Mouse (Mus musculus): ENCODE results near the gene LTO1.
"Not testable (repeated sequence)": the region's sequence is repeated elsewhere in the genome, so short reads cannot be mapped to it uniquely, and the experiment has no call there.

LTO1 gene

DNA sequence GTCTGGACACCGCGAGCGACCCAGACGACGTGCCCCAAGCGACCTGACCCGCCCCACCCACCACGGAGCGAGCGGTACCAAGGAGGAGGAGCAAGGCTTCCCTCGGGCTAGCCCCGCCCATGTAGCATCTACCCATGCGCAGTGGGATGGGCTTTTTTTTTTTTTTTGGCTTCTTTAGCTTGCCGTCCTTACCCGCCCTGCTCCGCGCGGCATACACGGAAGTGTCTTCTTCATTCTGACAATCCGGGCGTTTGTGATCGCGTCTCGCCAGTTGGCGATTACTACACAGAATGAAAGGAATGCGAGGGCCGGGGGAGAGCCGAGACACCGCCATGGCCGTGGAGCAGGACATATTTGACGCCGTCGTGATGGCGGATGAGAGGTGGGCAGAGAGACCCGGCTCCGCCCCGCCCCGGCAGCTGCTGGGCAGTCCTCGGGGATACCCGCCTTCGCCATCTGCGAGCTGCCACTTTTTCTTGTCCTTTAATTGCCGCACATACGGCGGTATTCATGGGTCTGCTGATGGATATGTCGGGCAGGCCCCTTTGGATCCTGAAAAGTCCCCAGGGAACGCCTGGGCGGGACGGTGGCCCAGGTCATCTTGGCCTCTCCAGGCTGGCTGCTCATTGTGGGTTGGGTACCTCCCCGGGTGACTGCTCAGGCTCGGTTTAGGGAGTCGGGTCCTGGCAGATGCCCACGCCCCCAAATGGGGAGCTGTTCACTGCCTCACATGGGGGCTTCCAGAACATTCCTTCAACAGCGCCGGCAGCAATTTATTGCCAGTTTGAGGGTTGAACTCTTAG, at the start of gene LTO1:
LTO1 (plus strand) TSS at position 153 of the 803 bp plus-strand sequence.
- peak; percentile 77 to 80 for DNase-seq (ENCODE audit: low spot score in 2 of 2)

GRCm38 (mm10) chr7:144867161-144867560, 47.7 kb upstream of the LTO1 start:
- no peak for DNase-seq (ENCODE audit: low spot score in 2 of 2)

DNA sequence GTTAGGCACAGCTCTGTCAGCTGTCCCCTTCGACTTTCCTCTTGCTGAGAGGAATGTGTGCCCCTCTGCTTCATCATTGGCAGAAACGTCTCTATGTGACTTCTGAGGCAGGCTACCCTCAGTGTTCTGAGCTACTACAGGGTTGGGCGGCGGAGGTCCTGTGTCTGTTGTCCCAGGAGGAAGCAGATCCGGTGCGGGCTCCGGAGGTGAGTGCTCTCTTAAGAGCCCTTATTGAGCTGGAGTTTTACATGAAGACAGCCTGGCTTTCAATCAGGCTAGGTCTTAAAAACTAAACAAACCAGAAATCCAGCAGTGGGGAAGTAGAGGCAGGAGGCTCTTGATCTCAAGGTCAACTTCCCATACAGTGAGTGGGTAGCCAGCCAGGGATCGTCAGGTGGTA, 47.3 kb upstream of the LTO1 start:
- DNase-seq (ENCODE audit: low spot score in 2 of 2), result no peak

GRCm38 (mm10) chr7:144872420-144872819, 42.5 kb upstream of the LTO1 start:
- no peak for DNase-seq (ENCODE audit: low spot score in 2 of 2)

DNA sequence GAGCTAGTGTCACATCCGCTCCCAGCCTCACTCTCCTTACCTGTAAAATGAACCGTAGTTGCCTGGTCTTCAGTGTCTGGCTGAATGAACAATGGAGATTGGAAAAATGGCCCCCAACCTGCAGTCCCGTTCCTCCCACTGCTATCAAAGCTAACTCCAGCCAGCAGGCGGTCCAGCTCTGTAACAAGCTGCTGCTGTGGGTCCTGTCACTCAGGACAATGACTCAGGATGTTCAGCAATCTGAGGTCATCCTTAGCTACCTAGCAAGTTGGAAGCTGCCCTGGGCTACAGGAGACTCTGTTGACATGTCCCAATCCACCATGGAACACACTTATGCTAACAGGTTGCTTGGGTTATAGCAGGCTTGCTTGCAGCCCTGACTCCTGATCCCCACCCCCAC, 41.7 kb upstream of the LTO1 start:
- no peak for DNase-seq (ENCODE audit: low spot score in 2 of 2)

- DNase-seq (ENCODE audit: low spot score in 2 of 2), result no peak
These were observed 40.7 kb upstream of the LTO1 start for GRCm38 (mm10) chr7:144874226-144874625.

- no peak for DNase-seq (ENCODE audit: low spot score in 2 of 2)
These were observed 36.5 kb upstream of the LTO1 start for GRCm38 (mm10) chr7:144878401-144878800.

GRCm38 (mm10) chr7:144883106-144883505, 31.8 kb upstream of the LTO1 start:
- DNase-seq (ENCODE audit: low spot score in 2 of 2), result no peak

DNA sequence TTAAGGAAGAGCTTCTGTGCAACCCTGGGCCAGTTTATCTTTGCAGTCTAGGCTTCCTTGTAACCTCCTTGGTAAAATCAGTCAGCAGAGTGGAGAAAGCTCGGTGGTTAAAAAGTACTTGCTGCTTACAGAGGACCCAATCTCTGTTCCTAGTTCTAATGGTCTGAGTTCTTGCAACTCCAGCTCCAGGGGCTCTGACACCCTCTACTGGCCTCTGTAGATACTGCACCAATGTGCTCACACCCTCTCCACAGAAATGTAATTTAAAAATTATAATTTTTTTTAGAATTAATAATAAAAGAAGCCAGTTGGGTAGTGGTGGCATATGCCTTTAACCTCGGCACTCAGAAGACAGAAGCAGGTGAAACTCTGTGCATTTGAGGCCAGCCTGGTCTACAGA, 27.2 kb upstream of the LTO1 start:
- no peak for DNase-seq (ENCODE audit: low spot score in 2 of 2)

GRCm38 (mm10) chr7:144888564-144889299, 26.2 kb upstream of the LTO1 start:
- DNase-seq (ENCODE audit: low spot score in 2 of 2), result no peak

DNA sequence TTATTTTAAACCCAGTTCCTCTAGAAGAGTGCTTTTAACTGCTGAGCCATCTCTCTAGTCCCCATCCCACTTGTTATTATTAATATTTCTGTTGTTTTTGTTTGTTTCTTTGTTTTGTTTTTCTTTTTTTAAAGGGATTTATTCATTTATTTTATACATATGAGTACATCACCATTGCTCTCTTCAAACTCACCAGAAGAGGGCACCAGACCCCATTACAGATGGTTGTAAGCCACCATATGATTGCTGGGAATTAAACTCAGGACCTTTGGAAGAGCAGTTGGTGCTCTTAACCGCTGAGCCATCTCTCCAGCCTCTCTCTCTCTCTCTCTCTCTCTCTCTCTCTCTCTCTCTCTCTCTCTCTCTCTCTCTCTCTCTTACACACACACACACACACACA, 24.2 kb upstream of the LTO1 start:
- DNase-seq (ENCODE audit: low spot score in 2 of 2), result not testable (repeated sequence)

DNA sequence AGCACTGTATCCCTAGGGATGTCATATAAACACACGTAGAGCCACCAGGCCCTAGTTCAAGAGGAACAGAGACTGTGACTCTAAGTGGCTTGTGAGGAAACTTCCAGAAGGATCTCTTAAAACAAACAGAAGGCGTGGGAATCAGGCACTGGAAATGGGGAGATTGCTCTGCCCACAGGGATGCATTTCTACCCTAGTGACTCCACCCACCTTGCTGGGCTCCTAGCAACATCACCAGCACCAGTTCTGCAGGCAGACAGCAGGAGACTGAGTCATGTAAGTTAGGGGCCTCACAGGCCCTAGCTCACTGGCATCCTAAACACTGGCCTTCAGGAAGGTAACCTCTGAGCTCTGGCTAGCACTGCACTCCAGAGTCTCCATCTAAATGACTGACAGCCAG, 23.0 kb upstream of the LTO1 start:
- DNase-seq (ENCODE audit: low spot score in 2 of 2), result no peak

DNA sequence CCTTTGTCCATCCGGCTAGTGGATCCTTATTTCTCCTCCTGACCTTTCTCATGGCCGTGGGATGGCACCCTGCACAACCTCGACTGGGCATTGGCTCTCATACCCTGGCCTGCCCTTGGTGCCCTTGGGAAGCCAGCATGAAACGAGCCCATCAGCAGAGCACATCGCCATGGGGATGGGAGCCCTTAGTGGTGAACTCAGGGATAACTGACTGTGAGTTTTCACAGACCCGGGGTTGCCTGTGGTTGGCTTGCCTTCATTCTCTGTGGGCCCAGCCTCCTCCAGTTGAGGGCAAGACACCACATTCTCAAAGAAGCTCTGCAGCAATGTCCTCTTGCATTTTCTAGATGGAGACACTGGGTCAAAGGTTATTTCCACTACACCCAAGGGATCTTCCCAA, 22.6 kb upstream of the LTO1 start:
- DNase-seq (ENCODE audit: low spot score in 2 of 2), result no peak

DNA sequence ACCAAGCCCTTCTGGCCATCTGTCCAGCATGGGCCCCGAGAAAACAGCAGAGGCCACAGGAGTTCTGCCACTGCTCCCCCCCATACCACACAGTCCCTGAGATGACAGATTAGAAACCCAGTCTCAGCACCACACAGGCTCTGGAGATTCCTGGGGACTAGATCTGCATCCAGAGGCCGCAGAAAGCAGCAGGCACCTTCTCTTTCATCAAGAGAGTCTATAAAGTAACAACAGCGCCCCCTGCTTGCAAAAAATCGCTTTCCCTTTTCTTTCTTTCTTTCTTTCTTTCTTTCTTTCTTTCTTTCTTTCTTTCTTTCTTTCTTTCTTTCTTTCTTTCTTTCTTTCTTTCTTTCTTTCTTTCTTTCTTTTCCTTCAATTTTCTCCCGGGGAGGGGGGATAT, 20.7 kb upstream of the LTO1 start:
- DNase-seq (ENCODE audit: low spot score in 2 of 2), result no peak

DNA sequence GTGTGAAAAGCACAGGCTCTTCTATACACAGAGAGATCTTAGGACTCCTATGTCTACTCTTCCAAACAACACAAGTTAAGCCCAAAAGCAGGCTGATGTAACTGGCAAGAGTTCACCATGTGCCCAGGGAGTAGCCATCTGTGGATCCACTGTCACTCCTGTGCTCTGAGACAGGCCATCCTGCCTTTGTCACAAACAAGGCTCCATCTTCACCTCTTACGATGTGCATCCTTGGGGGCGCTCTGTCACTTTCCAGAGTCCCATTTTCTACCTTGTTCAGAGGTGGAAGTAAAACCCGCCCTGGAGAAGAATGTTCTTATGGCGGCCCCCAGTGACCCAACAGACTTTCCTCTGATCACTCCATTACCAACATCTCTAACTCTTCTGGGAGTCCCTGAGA, 20.2 kb upstream of the LTO1 start:
- DNase-seq (ENCODE audit: low spot score in 2 of 2), result no peak

DNA sequence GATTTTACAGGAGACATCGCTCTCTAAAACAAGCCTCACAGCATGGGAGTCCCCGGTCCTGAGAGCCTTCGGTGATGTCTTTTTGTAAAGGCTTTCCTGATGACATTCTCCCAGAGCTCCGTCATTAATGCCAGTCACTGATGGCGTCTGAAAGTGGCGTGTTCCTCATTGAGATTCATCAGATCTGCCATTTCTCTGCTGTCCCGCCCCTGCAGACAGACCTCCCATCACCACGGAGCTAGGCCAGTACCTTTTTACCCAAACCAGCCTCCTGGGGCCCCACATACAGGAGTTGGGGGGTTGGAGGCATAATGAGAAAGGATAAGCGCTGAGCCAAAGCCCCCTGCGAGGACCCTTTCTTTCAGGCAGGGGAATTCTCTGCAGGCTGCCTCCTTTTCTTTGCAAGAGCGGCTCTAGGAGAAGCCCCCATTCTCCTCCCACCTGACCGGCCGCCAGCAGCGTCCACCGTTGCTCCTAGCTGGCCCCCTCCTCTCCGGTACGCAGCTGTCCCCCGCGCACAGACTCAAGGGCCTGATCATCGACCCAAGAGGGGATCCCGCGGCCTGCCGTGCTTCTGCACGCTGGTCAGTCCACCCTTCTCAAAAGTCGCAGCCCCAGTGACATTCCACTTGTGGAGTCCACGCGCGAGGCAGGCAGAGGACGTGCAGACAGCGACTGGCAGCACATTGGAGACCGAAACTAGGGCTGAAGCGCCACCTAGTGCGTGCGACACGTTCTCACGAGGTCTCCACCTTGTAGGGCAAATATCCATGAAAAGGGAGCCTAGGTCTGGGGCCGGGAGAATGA, 19.4 kb upstream of the LTO1 start:
- peak in 1 of 2 experiments; percentile 33 for DNase-seq (ENCODE audit: low spot score in 2 of 2)

GRCm38 (mm10) chr7:144896294-144897218, 18.3 kb upstream of the LTO1 start, which contains the start of gene Fgf15:
TSS of gene Fgf15 (plus strand) at chr7:144896531.
- no peak for DNase-seq (ENCODE audit: low spot score in 2 of 2)

DNA sequence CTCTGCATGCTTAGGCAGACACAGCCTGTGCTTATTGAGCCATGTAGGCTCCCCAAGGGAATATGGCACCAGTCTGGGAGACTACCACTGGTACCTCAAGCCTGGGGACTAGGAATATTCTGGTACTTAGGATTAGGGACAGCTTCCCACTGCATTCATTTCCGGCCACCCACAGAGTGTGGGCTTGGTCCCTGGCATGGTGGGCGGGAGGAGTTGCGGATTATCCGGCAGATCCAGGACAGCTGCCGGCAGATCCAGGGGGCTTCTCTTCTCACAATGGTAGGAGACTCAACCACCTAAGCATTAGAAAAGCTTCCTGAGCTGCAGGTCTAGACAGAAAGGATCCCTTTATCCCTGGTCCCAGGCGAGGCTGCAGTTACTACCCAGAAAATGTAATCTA, 16.4 kb upstream of the LTO1 start:
- no peak for DNase-seq (ENCODE audit: low spot score in 2 of 2)

GRCm38 (mm10) chr7:144905514-144905913, 9.4 kb upstream of the LTO1 start:
- DNase-seq (ENCODE audit: low spot score in 2 of 2), result not testable (repeated sequence)

- peak in 1 of 2 experiments; percentile 51 for DNase-seq (ENCODE audit: low spot score in 2 of 2)
These were observed 8.0 kb upstream of the LTO1 start for GRCm38 (mm10) chr7:144906708-144907397.

- no peak for DNase-seq (ENCODE audit: low spot score in 2 of 2)
These were observed 7.1 kb upstream of the LTO1 start for GRCm38 (mm10) chr7:144907793-144908192.
